9 mouse cellular contexts compared by ENCODE assay signal in the genomic region with DNA sequence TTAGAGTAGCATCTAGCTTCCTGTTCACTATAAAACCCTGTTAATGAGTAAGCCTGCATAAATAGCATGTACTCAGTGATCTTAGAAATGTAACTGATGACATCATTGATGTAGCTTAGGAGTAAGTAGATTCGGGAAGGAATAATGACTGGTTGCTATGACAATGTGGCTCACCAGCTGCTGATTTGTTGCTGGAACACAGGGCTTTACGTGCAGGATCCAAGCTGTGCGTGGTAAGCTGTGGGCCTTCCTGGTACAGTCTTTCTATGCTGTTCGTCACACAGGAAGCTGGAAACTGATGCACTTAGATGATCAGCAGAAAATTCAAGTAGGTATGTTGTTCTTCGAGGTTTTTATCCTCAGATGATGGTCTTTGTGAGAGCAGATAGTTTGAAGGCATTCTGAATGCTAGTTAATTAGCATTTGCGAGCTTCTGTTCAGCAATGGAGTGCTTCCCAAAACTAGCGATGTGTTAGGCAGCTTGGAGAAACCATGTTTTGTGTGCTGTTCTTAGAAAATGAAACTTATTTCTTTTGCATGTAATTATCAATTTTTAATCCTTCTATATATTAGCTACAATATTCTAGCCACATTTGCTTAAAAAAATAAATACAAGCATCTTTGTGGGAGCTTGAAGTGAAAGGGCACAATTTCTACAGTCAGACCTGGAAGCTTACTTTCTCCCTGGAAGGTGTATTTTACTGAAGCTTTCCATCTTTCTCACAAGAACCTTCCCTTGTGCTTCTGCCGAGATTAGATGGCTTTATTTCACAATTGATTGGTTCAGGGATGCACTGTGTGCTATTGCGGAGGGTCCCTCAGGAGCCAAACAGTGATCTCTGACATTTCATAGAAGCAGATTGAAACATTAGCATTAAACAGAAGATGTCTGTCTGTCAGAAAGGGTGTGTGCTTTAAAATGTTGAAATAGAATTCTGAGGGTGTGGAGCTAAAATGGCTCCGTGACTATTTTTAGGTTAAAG. TPM values are rescaled to one million over a fixed set of nuclear protein-coding genes. Genes with fewer than 3 reads are reported as not detected.
DNase-seq lines count a peak whose midpoint lies in the region; ATAC-seq lines count a peak whose summit lies in the region.
"Had no signal": no experiment of that assay in that cellular context is flagged by ENCODE, and none has a peak within 500 bp of the region (broad histone marks: within the 10 kb centered on the region; RNA-seq: fewer than 3 reads in every experiment).

No protein-coding gene starts in this region.

- peaks cover 4% of the 10 kb centered on the region; the same call in 1 of the 2 replicates for H3K9me3 ChIP-seq in embryonic facial prominence, embryonic 13.5 days
- H3K9me3 ChIP-seq in intestine, embryonic 14.5 days (ENCODE audit: control insufficient read depth, low read length), result no peaks in the 10 kb centered on the region
- H3K9me3 ChIP-seq in midbrain, embryonic 13.5 days, result 0 out of 2 replicates have a peak, but pooled peaks cover 2% of the 10 kb centered on the region

- no peaks in the 10 kb centered on the region for H3K27me3 ChIP-seq in embryonic facial prominence, embryonic 13.5 days
- no peaks in the 10 kb centered on the region for H3K27me3 ChIP-seq in intestine, embryonic 14.5 days (replicated peaks; ENCODE audit: control insufficient read depth, insufficient read depth, low read length)
- no peaks in the 10 kb centered on the region for H3K27me3 ChIP-seq in midbrain, embryonic 13.5 days
- H3K27me3 ChIP-seq: limb, embryonic 12.5 days had no signal

- H3K27ac ChIP-seq in embryonic facial prominence, embryonic 13.5 days, result 0 out of 2 replicates have a peak overlapping the region, but pooled peaks have one; percentile 7
- no peak overlapping the region for H3K27ac ChIP-seq in intestine, embryonic 14.5 days (ENCODE audit: low read depth)
- peak overlapping the region; percentile 87 for H3K27ac ChIP-seq in midbrain, embryonic 13.5 days
- H3K27ac ChIP-seq: limb, embryonic 12.5 days had no signal

- H3K9ac ChIP-seq in embryonic facial prominence, embryonic 13.5 days, result no peak overlapping the region
- no peak overlapping the region for H3K9ac ChIP-seq in intestine, embryonic 14.5 days (ENCODE audit: low read length)
- peak overlapping the region; percentile 64 for H3K9ac ChIP-seq in midbrain, embryonic 13.5 days (replicated peaks)
- H3K9ac ChIP-seq: limb, embryonic 12.5 days had no signal

- ATAC-seq in embryonic facial prominence, embryonic 13.5 days (ENCODE audit: insufficient number of reproducible peaks, insufficient read depth, low FRiP score, low TSS enrichment, low read depth), result no peak
- peak; percentile 62; the same call in 1 of the 2 replicates for ATAC-seq in intestine, embryonic 14.5 days (replicated peaks; ENCODE audit: low FRiP score, low TSS enrichment, low read depth)
- ATAC-seq in midbrain, embryonic 13.5 days, result peak; percentile 97
- ATAC-seq in megakaryocyte, adult 5-6 weeks (ENCODE audit: poor library complexity, severe bottlenecking), result no peak

- no peak overlapping the region for H3K4me2 ChIP-seq in embryonic facial prominence, embryonic 13.5 days
- H3K4me2 ChIP-seq in intestine, embryonic 14.5 days (ENCODE audit: low read length), result no peak overlapping the region
- peak overlapping the region; percentile 60 for H3K4me2 ChIP-seq in midbrain, embryonic 13.5 days (replicated peaks)
- H3K4me2 ChIP-seq: limb, embryonic 12.5 days had no signal

- no peak overlapping the region for H3K4me3 ChIP-seq in embryonic facial prominence, embryonic 13.5 days
- H3K4me3 ChIP-seq in intestine, embryonic 14.5 days (ENCODE audit: low read depth, low read length), result no peak overlapping the region
- H3K4me3 ChIP-seq in midbrain, embryonic 13.5 days (replicated peaks), result peak overlapping the region; percentile 42
- H3K4me3 ChIP-seq: limb, embryonic 12.5 days had no signal

- H3K4me1 ChIP-seq in embryonic facial prominence, embryonic 13.5 days, result no peaks in the 10 kb centered on the region
- H3K4me1 ChIP-seq in intestine, embryonic 14.5 days (replicated peaks; ENCODE audit: control insufficient read depth, insufficient read depth, low read length), result no peaks in the 10 kb centered on the region
- peaks cover 34% of the 10 kb centered on the region for H3K4me1 ChIP-seq in midbrain, embryonic 13.5 days (replicated peaks)

- H3K36me3 ChIP-seq in embryonic facial prominence, embryonic 13.5 days, result peaks cover 6% of the 10 kb centered on the region
- no peaks in the 10 kb centered on the region for H3K36me3 ChIP-seq in intestine, embryonic 14.5 days (ENCODE audit: control insufficient read depth, insufficient read depth, low read length)
- peaks cover 6% of the 10 kb centered on the region; the same call in 1 of the 2 replicates for H3K36me3 ChIP-seq in midbrain, embryonic 13.5 days

- DNase-seq in cerebellum, adult 11-12 months, result peak; percentile 52
- DNase-seq in intestine, embryonic 14.5 days (ENCODE audit: low spot score), result no peak
- peak; percentile 96 for DNase-seq in telencephalon, adult 2 months (ENCODE audit: low read depth, low spot score)
- no peak for DNase-seq in urinary bladder, adult 2 months (ENCODE audit: low spot score)
- no peak for DNase-seq in gastrocnemius, postnatal 10 days

- 65% methylated on average over 10 of the region's 10 CpGs for WGBS in embryonic facial prominence, embryonic 13.5 days
- WGBS in intestine, embryonic 14.5 days, result 71% methylated on average over 10 of the region's 10 CpGs
- 29% methylated on average over 10 of the region's 10 CpGs for WGBS in midbrain, embryonic 13.5 days

RNA-seq across cellular contexts. Expression of a gene that starts 9.6 kb away (rescaled TPM):
- polyA plus RNA-seq in embryonic facial prominence, embryonic 13.5 days (2015; fragmentation: Nextera tagmentation; extraction: Ambion mirVana), result 0.66 and 0.72 TPM in 2 replicates
- polyA plus RNA-seq in intestine, embryonic 14.5 days (2014; fragmentation: Nextera tagmentation; extraction: Ambion mirVana), result 0.50 and 0.69 TPM in 2 replicates
- polyA plus RNA-seq in midbrain, embryonic 13.5 days (2015; fragmentation: Nextera tagmentation; extraction: Ambion mirVana), result 0.30 and 0.39 TPM in 2 replicates
- 0.04 and 0.12 TPM in 2 replicates for polyA plus RNA-seq in urinary bladder, adult 2 months (2012; rRNA removed)
- total RNA-seq in gastrocnemius, postnatal 10 days (2021), result under 1 TPM in 1 of 2 experiments, not detected in 1; 0.18 TPM
- total RNA-seq in megakaryocyte, adult 5-6 weeks (2015), result not detected in 2 replicates
- total RNA-seq in megakaryocyte, adult 5-6 weeks (2017), result 0.04 TPM in 1 of 2 replicates, not detected in the other

RNA-seq across cellular contexts. Expression of a gene that starts 36.7 kb away (rescaled TPM):
- 0.18 and 0.36 TPM in 2 replicates for polyA plus RNA-seq in embryonic facial prominence, embryonic 13.5 days (2015; fragmentation: Nextera tagmentation; extraction: Ambion mirVana)
- polyA plus RNA-seq in intestine, embryonic 14.5 days (2014; fragmentation: Nextera tagmentation; extraction: Ambion mirVana), result 0.08 and 0.12 TPM in 2 replicates
- 0.30 and 0.45 TPM in 2 replicates for polyA plus RNA-seq in midbrain, embryonic 13.5 days (2015; fragmentation: Nextera tagmentation; extraction: Ambion mirVana)
- 0.06 TPM in 1 of 2 replicates, not detected in the other for polyA plus RNA-seq in urinary bladder, adult 2 months (2012; rRNA removed)
- under 1 TPM in 1 of 2 experiments, not detected in 1; 0.05 TPM for total RNA-seq in gastrocnemius, postnatal 10 days (2021)
- not detected in 2 replicates for total RNA-seq in megakaryocyte, adult 5-6 weeks (2015)
- not detected in 2 replicates for total RNA-seq in megakaryocyte, adult 5-6 weeks (2017)

Comparison
In these comparisons a context has a peak if more than half of its experiments do, and no peak if none do; other contexts are left out.
1. DNase-seq: peak in cerebellum, adult 11-12 months (single experiment) and telencephalon, adult 2 months (single experiment); none in intestine, embryonic 14.5 days (single experiment), urinary bladder, adult 2 months (single experiment) and gastrocnemius, postnatal 10 days (single experiment).
2. ATAC-seq: peak in intestine, embryonic 14.5 days (single experiment) and midbrain, embryonic 13.5 days (single experiment); none in embryonic facial prominence, embryonic 13.5 days (single experiment) and megakaryocyte, adult 5-6 weeks (single experiment).